Mouse (Mus musculus) liver, postnatal 0 days (tissue): ENCODE results near the gene Zfp704. TPM values are rescaled to one million over a fixed set of nuclear protein-coding genes. Genes with fewer than 3 reads are reported as not detected.

Experiments used
- ATAC-seq: fragments of 200-750 bp; cut with Nextera tagmentation; 2 replicates; pipeline ENCODE4 v1.8.0; 2017; ENCODE audit warnings: mild to moderate bottlenecking, moderate library complexity
- DNase-seq: peaks from one replicate; pipeline ENCODE4 v3.0.0-alpha.2; 2016
- H3K27ac ChIP-seq: fragments of 300-500 bp; sonication (generic); 2 replicates; pipeline ENCODE4 v1.5.1; 2014; ENCODE audit warnings: antibody characterized with exemption, moderate library complexity, mild to moderate bottlenecking, low read depth
- H3K27me3 ChIP-seq: fragments of 300-500 bp; sonication (generic); 2 replicates; pipeline ENCODE4 v1.6.1; 2014; ENCODE audit warnings: low read length, control low read depth, mixed read lengths; ENCODE audit not compliant: insufficient read depth
- H3K36me3 ChIP-seq: fragments of 300-500 bp; sonication (generic); replicated peaks from 2 replicates; pipeline ENCODE4 v1.6.1; 2014; ENCODE audit warnings: mild to moderate bottlenecking, control low read depth, low read length, moderate library complexity, mixed read lengths; ENCODE audit not compliant: insufficient read depth
- H3K4me1 ChIP-seq: fragments of 300-500 bp; sonication (generic); 2 replicates; pipeline ENCODE4 v1.6.1; 2014; ENCODE audit warnings: antibody characterized with exemption, mild to moderate bottlenecking, control low read depth; ENCODE audit not compliant: insufficient read depth
- H3K4me2 ChIP-seq: fragments of 300-500 bp; sonication (generic); 2 replicates; pipeline ENCODE4 v1.6.1; 2014; ENCODE audit warnings: low read depth, mild to moderate bottlenecking, low read length, moderate library complexity, mixed read lengths
- H3K4me3 ChIP-seq: fragments of 300-500 bp; sonication (generic); 2 replicates; pipeline ENCODE4 v1.5.1; 2014; ENCODE audit warnings: low read depth, low read length
- H3K9ac ChIP-seq: fragments of 300-500 bp; sonication (generic); replicated peaks from 2 replicates; pipeline ENCODE4 v1.6.1; 2014; ENCODE audit warnings: mild to moderate bottlenecking, moderate library complexity
- H3K9me3 ChIP-seq: fragments of 300-500 bp; sonication (generic); 2 replicates; pipeline ENCODE4 v1.6.1; 2016; ENCODE audit warnings: mild to moderate bottlenecking, control low read depth, low read length, mixed read lengths
- CTCF ChIP-seq: sonication (generic); IDR thresholded peaks from 2 replicates; pipeline ENCODE4 v1.5.1; 2016; ENCODE audit warnings: antibody characterized with exemption, low read depth
- EP300 ChIP-seq: IDR thresholded peaks from 2 replicates; pipeline ENCODE4 v1.6.1; 2016; ENCODE audit warnings: antibody characterized with exemption, low read depth, mild to moderate bottlenecking
- WGBS: fragments of 180-500 bp; shearing (Covaris S2); extraction: QIAGEN DNeasy Blood & Tissue Kit; methylation state at CpG from one replicate; pipeline ENCODE4 v1.1.7; 2014; ENCODE audit not compliant: insufficient replicate concordance; 5-methylcytosine and 5-hydroxymethylcytosine counted together
- polyA plus RNA-seq: library from polyadenylated mRNA; unstranded; fragments of >200 nt; fragmentation: Nextera tagmentation; extraction: Ambion mirVana; gene quantifications from 2 replicates; pipeline ENCODE4 v1.2.1, GENCODE M21; 2015

Zfp704 gene
- polyA plus RNA-seq, 1 experiment from 2014 or later = 0.94 TPM

GRCm38 (mm10) chr3:9554916-9555315 lies 55.0 kb downstream of the Zfp704 start:
- H3K4me2 ChIP-seq = no peak overlapping the region
- H3K9me3 ChIP-seq = no peaks in the 10 kb centered on the region
- no peak overlapping the region for H3K9ac ChIP-seq
- no peak overlapping the region for H3K27ac ChIP-seq
- no peak overlapping the region for H3K4me3 ChIP-seq
- no peaks in the 10 kb centered on the region for H3K27me3 ChIP-seq
- H3K36me3 ChIP-seq = no peaks in the 10 kb centered on the region
- WGBS = 69% methylated on average over 6 of the region's 6 CpGs
- no peak for DNase-seq
- TF ChIP-seq EP300 (no peak), CTCF (no peak)
- H3K4me1 ChIP-seq = peaks cover 13% of the 10 kb centered on the region
- ATAC-seq = no peak

- DNase-seq (peak; percentile 22), ATAC-seq (peak; percentile 50; the same call in 1 of the 2 replicates)
- 39% methylated on average over 8 of the region's 8 CpGs for WGBS
- H3K27ac ChIP-seq = no peak overlapping the region
- H3K4me2 ChIP-seq = no peak overlapping the region
- H3K36me3 ChIP-seq = no peaks in the 10 kb centered on the region
- no peak for TF ChIP-seq CTCF
- no peak for TF ChIP-seq EP300
- no peak overlapping the region for H3K9ac ChIP-seq
- H3K4me1 ChIP-seq = peaks cover 22% of the 10 kb centered on the region
- H3K27me3 ChIP-seq = no peaks in the 10 kb centered on the region
- H3K4me3 ChIP-seq = no peak overlapping the region
- H3K9me3 ChIP-seq = no peaks in the 10 kb centered on the region
Observed at GRCm38 (mm10) chr3:9552332-9552731, 57.6 kb downstream of the Zfp704 start.

- Histone ChIP-seq H3K4me3 (no peak overlapping the region), H3K36me3 (no peaks in the 10 kb centered on the region), H3K9ac (no peak overlapping the region), H3K4me1 (peaks cover 27% of the 10 kb centered on the region), H3K4me2 (no peak overlapping the region), H3K27ac (no peak overlapping the region), H3K9me3 (no peaks in the 10 kb centered on the region), H3K27me3 (no peaks in the 10 kb centered on the region)
- ATAC-seq = no peak
- 52% methylated on average over 1 of the region's 1 CpGs for WGBS
- DNase-seq = no peak
- TF ChIP-seq EP300 (no peak), CTCF (no peak)
Observed at GRCm38 (mm10) chr3:9550930-9551329, 59.0 kb downstream of the Zfp704 start.

GRCm38 (mm10) chr3:9549815-9550214 lies 60.1 kb downstream of the Zfp704 start:
- Histone ChIP-seq H3K4me1 (peaks cover 25% of the 10 kb centered on the region), H3K27ac (no peak overlapping the region), H3K27me3 (no peaks in the 10 kb centered on the region), H3K4me3 (no peak overlapping the region), H3K4me2 (no peak overlapping the region), H3K36me3 (no peaks in the 10 kb centered on the region), H3K9ac (no peak overlapping the region), H3K9me3 (no peaks in the 10 kb centered on the region)
- 32% methylated on average over 5 of the region's 5 CpGs for WGBS
- DNase-seq (no peak), ATAC-seq (no peak)
- TF ChIP-seq CTCF = no peak
- TF ChIP-seq EP300 = no peak

GRCm38 (mm10) chr3:9548188-9548587 lies 61.7 kb downstream of the Zfp704 start:
- H3K9me3 ChIP-seq = no peaks in the 10 kb centered on the region
- H3K27me3 ChIP-seq = no peaks in the 10 kb centered on the region
- no peak for DNase-seq
- TF ChIP-seq CTCF (no peak), EP300 (no peak)
- no peak overlapping the region for H3K4me3 ChIP-seq
- peaks cover 25% of the 10 kb centered on the region for H3K4me1 ChIP-seq
- no peak overlapping the region for H3K9ac ChIP-seq
- H3K36me3 ChIP-seq = no peaks in the 10 kb centered on the region
- no peak overlapping the region for H3K4me2 ChIP-seq
- ATAC-seq = no peak
- no peak overlapping the region for H3K27ac ChIP-seq
- 74% methylated on average over 10 of the region's 10 CpGs for WGBS

- Histone ChIP-seq H3K36me3 (no peaks in the 10 kb centered on the region), H3K9me3 (no peaks in the 10 kb centered on the region), H3K9ac (no peak overlapping the region), H3K27ac (peak overlapping the region; percentile 71), H3K4me1 (peaks cover 25% of the 10 kb centered on the region), H3K4me2 (peak overlapping the region; percentile 54), H3K4me3 (peak overlapping the region; percentile 20; the same call in 1 of the 2 replicates), H3K27me3 (no peaks in the 10 kb centered on the region)
- 17% methylated on average over 15 of the region's 15 CpGs for WGBS
- TF ChIP-seq CTCF = no peak
- no peak for TF ChIP-seq EP300
- ATAC-seq (peak; percentile 91), DNase-seq (peak; percentile 30)
Observed at GRCm38 (mm10) chr3:9546882-9547620, 62.8 kb downstream of the Zfp704 start.
